Mouse (Mus musculus) limb, embryonic 11.5 days (tissue): ENCODE data around the gene Robo4. TPM values are rescaled to one million over a fixed set of nuclear protein-coding genes. Genes with fewer than 3 reads are reported as not detected.

Experiments used
- ATAC-seq: fragments of 200-750 bp; cut with Nextera tagmentation; 2 replicates; pipeline ENCODE4 v1.8.0; 2017; ENCODE audit warnings: low read depth; ENCODE audit not compliant: insufficient number of reproducible peaks, low FRiP score, low TSS enrichment
- DNase-seq: peaks from one replicate; pipeline ENCODE4 v3.0.0-alpha.2; 2015; ENCODE audit warnings: low spot score
- H3K27ac ChIP-seq: fragments of 300-500 bp; sonication (generic); replicated peaks from 2 replicates; pipeline ENCODE4 v1.5.1; 2014; ENCODE audit warnings: low read depth, mild to moderate bottlenecking, low read length
- H3K27me3 ChIP-seq: fragments of 300-500 bp; sonication (generic); 2 replicates; pipeline ENCODE4 v1.6.1; 2014; ENCODE audit warnings: mild to moderate bottlenecking, low read length, mixed read lengths; ENCODE audit not compliant: control insufficient read depth, insufficient read depth
- H3K36me3 ChIP-seq: fragments of 300-500 bp; sonication (generic); 2 replicates; pipeline ENCODE4 v1.6.1; 2014; ENCODE audit warnings: mild to moderate bottlenecking, low read length, moderate library complexity, mixed read lengths; ENCODE audit not compliant: control insufficient read depth, insufficient read depth
- H3K4me1 ChIP-seq: fragments of 300-500 bp; sonication (generic); 2 replicates; pipeline ENCODE4 v1.6.1; 2014; ENCODE audit warnings: low read length, mixed read lengths; ENCODE audit not compliant: control insufficient read depth, insufficient read depth
- H3K4me2 ChIP-seq: fragments of 300-500 bp; sonication (generic); 2 replicates; pipeline ENCODE4 v1.6.1; 2014; ENCODE audit warnings: low read depth, mild to moderate bottlenecking, moderate library complexity; ENCODE audit not compliant: severe bottlenecking
- H3K4me3 ChIP-seq: fragments of 300-500 bp; sonication (generic); 2 replicates; pipeline ENCODE4 v1.5.1; 2014; ENCODE audit warnings: low read depth, low read length
- H3K9ac ChIP-seq: fragments of 300-500 bp; sonication (generic); 2 replicates; pipeline ENCODE4 v1.6.1; 2014; ENCODE audit warnings: mild to moderate bottlenecking, low read length
- H3K9me3 ChIP-seq: fragments of 300-500 bp; sonication (generic); 2 replicates; pipeline ENCODE4 v1.6.1; 2016; ENCODE audit warnings: low read length; ENCODE audit not compliant: control insufficient read depth
- WGBS: fragments of 180-500 bp; shearing (Covaris S2); extraction: QIAGEN DNeasy Blood & Tissue Kit; methylation state at CpG from one replicate; pipeline ENCODE4 v1.1.7; 2014; 5-methylcytosine and 5-hydroxymethylcytosine counted together
- polyA plus RNA-seq: library from polyadenylated mRNA; unstranded; fragments of >200 nt; fragmentation: Nextera tagmentation; extraction: Ambion mirVana; gene quantifications from 2 replicates; pipeline ENCODE4 v1.2.1, GENCODE M21; 2014

Gene Robo4
- polyA plus RNA-seq, 1 experiment from 2014 or later = 9.0 TPM

- Histone ChIP-seq H3K9me3 (no peaks in the 10 kb centered on the region), H3K4me3 (no peak overlapping the region), H3K4me1 (peaks cover 6% of the 10 kb centered on the region), H3K4me2 (no peak overlapping the region), H3K27me3 (peaks cover 78% of the 10 kb centered on the region), H3K9ac (no peak overlapping the region), H3K36me3 (no peaks in the 10 kb centered on the region), H3K27ac (no peak overlapping the region)
- peak; percentile 44; the same call in 1 of the 2 replicates for ATAC-seq
- peak; percentile 94 for DNase-seq
- 2% methylated on average over 12 of the region's 12 CpGs for WGBS
These were observed 28.9 kb downstream of the Robo4 start for GRCm38 (mm10) chr9:37430582-37430981.

DNA sequence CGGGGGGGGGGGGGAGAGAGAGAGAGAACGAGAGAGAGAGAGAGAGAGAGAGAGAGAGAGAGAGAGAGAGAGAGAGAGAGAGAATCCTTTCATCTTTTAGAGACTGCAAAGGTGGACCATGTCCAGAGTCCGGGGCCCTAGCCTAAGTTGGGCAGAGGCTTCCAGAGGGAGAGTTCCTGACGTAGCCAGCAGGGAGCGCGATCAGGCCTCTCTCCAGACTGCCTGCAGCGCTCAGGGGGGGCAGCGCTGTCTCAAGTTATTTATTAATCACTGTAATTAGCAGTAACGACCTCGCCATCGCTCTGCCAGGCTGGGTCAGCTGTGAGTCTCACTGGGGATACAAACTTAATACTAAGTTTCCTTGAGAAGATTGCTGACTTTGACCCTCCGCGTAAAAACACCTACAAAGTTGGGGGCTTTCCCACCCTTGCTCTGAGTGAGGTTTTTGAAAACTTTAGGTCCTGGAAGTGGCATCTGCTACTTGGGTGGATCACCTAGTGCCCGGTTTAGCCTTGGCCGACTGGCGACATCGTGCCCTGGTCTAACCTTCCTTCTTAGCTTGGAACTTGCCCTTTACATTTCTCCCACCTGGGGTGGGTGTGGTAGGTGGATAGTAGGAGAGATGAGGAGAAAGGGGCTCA, 30.4 kb downstream of the Robo4 start:
- no peak overlapping the region for H3K27ac ChIP-seq
- no peak overlapping the region for H3K9ac ChIP-seq
- H3K4me3 ChIP-seq = peak overlapping the region; percentile 25; the same call in 1 of the 2 replicates
- H3K4me1 ChIP-seq = peaks cover 6% of the 10 kb centered on the region
- DNase-seq (peak; percentile 53), ATAC-seq (no peak)
- H3K36me3 ChIP-seq = no peaks in the 10 kb centered on the region
- no peak overlapping the region for H3K4me2 ChIP-seq
- 1% methylated on average over 15 of the region's 17 CpGs for WGBS
- no peaks in the 10 kb centered on the region for H3K9me3 ChIP-seq
- H3K27me3 ChIP-seq = peaks cover 84% of the 10 kb centered on the region

DNA sequence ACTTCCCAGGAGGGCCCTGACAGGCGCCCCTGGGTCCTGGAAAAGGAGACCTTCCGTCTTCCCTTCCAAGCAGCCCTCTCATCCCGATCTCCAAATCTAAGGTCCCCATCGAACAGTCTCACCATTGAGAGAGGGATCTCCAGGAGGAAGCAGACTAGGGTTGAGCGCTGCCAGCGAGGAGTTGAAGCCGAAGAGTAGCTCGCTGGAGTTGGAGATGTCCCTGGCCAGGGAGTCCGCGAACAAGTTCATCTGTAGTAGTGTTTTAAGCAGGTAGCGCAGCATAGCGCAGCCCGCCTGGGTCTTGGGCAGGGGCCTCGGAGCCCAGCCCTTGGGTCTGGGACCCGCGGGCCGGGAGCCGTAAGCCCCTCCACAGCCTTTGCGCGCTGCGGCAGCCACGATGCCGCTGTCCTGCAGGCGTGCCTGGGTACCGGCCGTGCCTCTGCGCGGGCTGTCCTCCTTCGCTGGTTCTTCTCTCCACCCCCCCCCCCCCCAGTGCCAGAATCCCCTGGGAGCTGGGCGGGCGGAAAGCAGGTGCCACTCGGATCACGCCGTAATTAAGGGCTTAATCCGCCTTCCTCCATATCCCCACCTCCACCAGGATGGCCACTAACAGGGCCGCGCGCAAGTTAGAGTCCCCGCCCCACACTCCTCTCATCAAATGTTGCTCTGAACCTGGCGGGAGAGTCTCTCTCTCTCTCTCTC, 31.2 kb downstream of the Robo4 start, which contains the start of gene Robo3:
TSS of gene Robo3 (minus strand) at position 527 of the 702 bp plus-strand sequence.
- DNase-seq (no peak), ATAC-seq (no peak)
- no peaks in the 10 kb centered on the region for H3K9me3 ChIP-seq
- H3K27ac ChIP-seq = no peak within 1 kb of the TSS
- H3K27me3 ChIP-seq = peaks cover 77% of the 10 kb centered on the region
- no peak within 1 kb of the TSS for H3K9ac ChIP-seq
- H3K4me2 ChIP-seq = peak within 1 kb of the TSS; percentile 42
- 1% methylated on average over 38 of the region's 40 CpGs for WGBS
- H3K36me3 ChIP-seq = no peaks in the 10 kb centered on the region
- peak within 1 kb of the TSS; percentile 25 for H3K4me3 ChIP-seq
- H3K4me1 ChIP-seq = peaks cover 6% of the 10 kb centered on the region

GRCm38 (mm10) chr9:37433823-37434560, 32.3 kb downstream of the Robo4 start:
- Histone ChIP-seq H3K27ac (no peak overlapping the region), H3K4me1 (peaks cover 6% of the 10 kb centered on the region), H3K4me3 (no peak overlapping the region), H3K9ac (no peak overlapping the region), H3K27me3 (peaks cover 71% of the 10 kb centered on the region), H3K9me3 (no peaks in the 10 kb centered on the region), H3K4me2 (no peak overlapping the region), H3K36me3 (no peaks in the 10 kb centered on the region)
- DNase-seq (no peak), ATAC-seq (no peak)
- WGBS = 3% methylated on average over 18 of the region's 18 CpGs

DNA sequence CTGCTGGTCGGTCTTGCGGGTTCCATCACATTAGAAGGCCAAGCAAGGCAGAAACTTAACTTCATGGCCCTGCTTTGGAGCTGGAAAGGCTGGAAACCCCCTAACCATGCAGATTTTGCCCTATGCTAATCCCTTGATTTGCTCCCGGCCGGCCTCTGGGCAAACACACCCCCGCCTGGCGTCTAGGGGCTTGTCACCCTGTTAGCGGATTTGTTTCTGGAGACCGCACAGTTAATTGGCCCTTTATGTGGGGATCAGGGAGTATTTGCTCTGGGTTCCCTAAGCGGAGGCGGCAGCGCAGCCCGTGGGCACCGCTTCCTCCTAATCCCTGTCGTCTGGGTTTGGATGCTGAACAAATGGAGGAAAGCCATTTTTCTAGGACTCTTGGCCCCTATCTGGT, 33.2 kb downstream of the Robo4 start:
- Histone ChIP-seq H3K4me2 (no peak overlapping the region), H3K4me3 (no peak overlapping the region), H3K36me3 (no peaks in the 10 kb centered on the region), H3K27ac (no peak overlapping the region), H3K27me3 (peaks cover 61% of the 10 kb centered on the region), H3K9ac (no peak overlapping the region), H3K9me3 (no peaks in the 10 kb centered on the region), H3K4me1 (peaks cover 6% of the 10 kb centered on the region)
- under 1% methylated on average over 14 of the region's 14 CpGs for WGBS
- DNase-seq (peak; percentile 49), ATAC-seq (no peak)

DNA sequence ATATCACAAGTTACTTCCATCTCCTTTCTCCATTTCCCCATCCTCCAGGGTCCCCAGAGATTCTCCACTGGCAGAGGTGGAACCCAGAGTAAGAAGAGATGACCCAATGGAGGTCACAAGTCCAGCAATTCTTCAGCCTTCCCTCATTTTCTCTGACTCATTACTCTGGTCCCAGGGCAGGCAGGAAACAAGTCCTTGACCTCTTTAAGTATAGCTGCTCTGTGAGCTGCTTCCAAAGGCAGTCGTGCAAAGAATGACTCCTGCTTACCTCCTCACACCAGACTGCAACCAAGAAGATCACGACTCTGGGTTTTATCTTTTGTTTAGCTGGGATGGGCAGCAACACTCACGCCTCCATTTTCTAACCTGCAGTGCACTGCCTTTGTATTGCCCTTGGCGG, 33.9 kb downstream of the Robo4 start:
- H3K4me2 ChIP-seq = no peak overlapping the region

DNA sequence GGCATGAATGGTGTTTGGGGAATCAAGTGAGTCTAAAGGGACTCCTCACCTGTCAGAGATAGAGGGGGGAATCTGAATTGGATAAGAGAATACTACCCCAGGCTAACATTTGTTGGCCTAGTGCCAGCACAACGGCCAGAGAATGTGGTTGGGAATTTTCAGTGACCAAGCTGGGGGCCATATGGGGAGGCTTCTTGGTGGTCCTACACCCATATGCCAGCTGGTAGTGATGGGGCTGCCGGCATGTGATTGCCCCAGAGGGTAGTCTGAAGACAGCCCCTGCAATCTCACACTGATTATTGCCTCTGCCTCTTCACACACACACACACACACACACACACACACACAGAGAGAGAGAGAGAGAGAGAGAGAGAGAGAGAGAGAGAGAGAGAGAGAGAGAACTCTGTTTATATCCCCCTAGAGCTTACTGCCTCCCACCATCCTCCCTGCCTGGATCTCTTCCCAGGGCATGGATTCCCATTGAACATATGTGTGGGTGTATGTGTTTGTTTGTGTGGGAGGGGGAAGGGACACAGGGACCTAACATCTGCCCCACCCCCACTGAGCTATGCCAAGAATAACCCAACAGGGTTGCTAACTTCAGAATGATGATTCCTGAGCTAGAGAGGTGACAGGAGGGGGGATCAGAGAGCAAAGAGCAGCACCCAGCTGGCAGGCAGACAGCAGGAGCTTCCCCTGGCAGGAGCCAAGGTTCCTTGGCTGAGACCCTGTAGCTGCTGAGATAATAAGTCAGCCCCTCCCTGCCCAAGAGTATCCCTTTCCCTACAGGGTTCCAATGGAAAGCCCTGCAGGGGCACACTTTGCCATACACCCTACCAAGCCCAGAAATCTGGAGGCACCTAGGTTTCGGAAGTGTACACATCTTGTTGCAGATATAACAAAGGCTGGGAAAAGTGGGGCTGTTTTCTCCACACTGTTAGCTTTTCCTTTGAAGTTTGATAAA, 36.4 kb downstream of the Robo4 start:
- Histone ChIP-seq H3K4me1 (no peaks in the 10 kb centered on the region; the same call in 1 of the 2 replicates), H3K27ac (no peak overlapping the region), H3K9me3 (no peaks in the 10 kb centered on the region), H3K36me3 (no peaks in the 10 kb centered on the region), H3K4me2 (no peak overlapping the region), H3K4me3 (no peak overlapping the region), H3K27me3 (peaks cover 31% of the 10 kb centered on the region), H3K9ac (no peak overlapping the region)
- ATAC-seq = no peak
- 33% methylated on average over 3 of the region's 3 CpGs for WGBS
- DNase-seq = no peak

More for the DNA sequence above, 33.9 kb downstream of the Robo4 start:
- 6% methylated on average over 4 of the region's 4 CpGs for WGBS
- no peak for DNase-seq
- H3K9ac ChIP-seq = no peak overlapping the region
- H3K36me3 ChIP-seq = no peaks in the 10 kb centered on the region
- no peaks in the 10 kb centered on the region for H3K9me3 ChIP-seq
- peaks cover 56% of the 10 kb centered on the region for H3K27me3 ChIP-seq
- H3K4me3 ChIP-seq = no peak overlapping the region
- no peak for ATAC-seq
- H3K4me1 ChIP-seq = peaks cover 6% of the 10 kb centered on the region
- no peak overlapping the region for H3K27ac ChIP-seq
